Mouse (Mus musculus) heart, embryonic 16.5 days (tissue): Measurements from ENCODE around the gene Rnf185. TPM values are rescaled to one million over a fixed set of nuclear protein-coding genes. Genes with fewer than 3 reads are reported as not detected.
A peak's percentile ranks its signal among the peaks of the same experiment; 100 is the strongest.

Experiments used
- ATAC-seq: fragments of 200-750 bp; cut with Nextera tagmentation; replicated peaks from 2 replicates; pipeline ENCODE4 v1.8.0; 2017; ENCODE audit warnings: moderate number of reproducible peaks; ENCODE audit not compliant: insufficient read depth, low FRiP score; ENCODE audit errors: extremely low read depth
- H3K27ac ChIP-seq: fragments of 300-500 bp; sonication (generic); 2 replicates; pipeline ENCODE4 v1.5.1; 2014; ENCODE audit warnings: mild to moderate bottlenecking, low read length, control low read depth, moderate library complexity
- H3K27me3 ChIP-seq: fragments of 300-500 bp; sonication (generic); 2 replicates; pipeline ENCODE4 v1.6.1; 2014; ENCODE audit warnings: low read length, mixed read lengths; ENCODE audit not compliant: control insufficient read depth, insufficient read depth
- H3K36me3 ChIP-seq: fragments of 300-500 bp; sonication (generic); 2 replicates; pipeline ENCODE4 v1.6.1; 2014; ENCODE audit not compliant: control insufficient read depth, insufficient read depth
- H3K4me1 ChIP-seq: fragments of 300-500 bp; sonication (generic); 2 replicates; pipeline ENCODE4 v1.6.1; 2014; ENCODE audit warnings: low read length, mixed read lengths; ENCODE audit not compliant: control insufficient read depth, insufficient read depth
- H3K4me2 ChIP-seq: fragments of 300-500 bp; sonication (generic); 2 replicates; pipeline ENCODE4 v1.6.1; 2014; ENCODE audit warnings: low read depth, mild to moderate bottlenecking, control low read depth, low read length
- H3K4me3 ChIP-seq: fragments of 300-500 bp; sonication (generic); 2 replicates; pipeline ENCODE4 v1.5.1; 2014; ENCODE audit warnings: mild to moderate bottlenecking, control low read depth, low read length
- H3K9ac ChIP-seq: fragments of 300-500 bp; sonication (generic); 2 replicates; pipeline ENCODE4 v1.6.1; 2014; ENCODE audit warnings: low read length, control low read depth
- H3K9me3 ChIP-seq: fragments of 300-500 bp; sonication (generic); replicated peaks from 2 replicates; pipeline ENCODE4 v1.6.1; 2016; ENCODE audit warnings: low read length; ENCODE audit not compliant: control insufficient read depth
- WGBS: fragments of 180-500 bp; shearing (Covaris S2); extraction: QIAGEN DNeasy Blood & Tissue Kit; methylation state at CpG from one replicate; pipeline ENCODE4 v1.1.7; 2014; 5-methylcytosine and 5-hydroxymethylcytosine counted together
- polyA plus RNA-seq: library from polyadenylated mRNA; unstranded; fragments of >200 nt; fragmentation: Nextera tagmentation; extraction: Ambion mirVana; gene quantifications from 2 replicates; pipeline ENCODE4 v1.2.1, GENCODE M21; 2015

Gene Rnf185
- polyA plus RNA-seq, 1 experiment from 2014 or later = 30.6 TPM

DNA sequence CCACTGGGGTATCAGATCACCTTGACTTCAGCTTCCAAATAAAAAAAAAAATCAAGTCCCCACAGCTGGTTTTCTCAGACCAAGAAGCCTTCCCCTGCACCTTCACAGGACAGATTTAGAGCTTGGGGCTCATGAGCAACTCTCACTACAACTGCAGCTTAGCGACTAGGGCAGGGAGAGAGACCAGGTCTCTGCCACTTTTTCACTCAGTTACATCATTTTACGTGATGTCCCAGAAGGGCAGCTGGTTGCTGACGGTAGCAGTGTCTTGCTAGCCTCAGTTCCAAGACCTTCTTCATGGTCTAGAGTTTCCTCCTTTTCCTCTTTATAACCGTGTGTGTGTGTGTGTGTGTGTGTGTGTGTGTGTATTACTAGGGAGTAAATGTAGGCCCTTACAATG, 18.4 kb downstream of the Rnf185 start:
- no peak overlapping the region for H3K9ac ChIP-seq
- no peaks in the 10 kb centered on the region for H3K9me3 ChIP-seq
- no peak for ATAC-seq
- 70% methylated on average over 4 of the region's 4 CpGs for WGBS
- peaks cover 5% of the 10 kb centered on the region; the same call in 1 of the 2 replicates for H3K4me1 ChIP-seq
- no peaks in the 10 kb centered on the region for H3K27me3 ChIP-seq
- no peak overlapping the region for H3K4me3 ChIP-seq
- no peak overlapping the region for H3K27ac ChIP-seq
- 0 out of 2 replicates have a peak, but pooled peaks cover 2% of the 10 kb centered on the region for H3K36me3 ChIP-seq
- no peak overlapping the region for H3K4me2 ChIP-seq

GRCm38 (mm10) chr11:3431976-3432603, 20.1 kb downstream of the Rnf185 start:
- Histone ChIP-seq H3K27ac (no peak overlapping the region), H3K36me3 (0 out of 2 replicates have a peak, but pooled peaks cover 4% of the 10 kb centered on the region), H3K4me2 (no peak overlapping the region), H3K4me1 (peaks cover 5% of the 10 kb centered on the region), H3K9me3 (no peaks in the 10 kb centered on the region), H3K27me3 (no peaks in the 10 kb centered on the region), H3K9ac (no peak overlapping the region), H3K4me3 (no peak overlapping the region)
- WGBS = 80% methylated on average over 6 of the region's 6 CpGs
- ATAC-seq = no peak

GRCm38 (mm10) chr11:3431515-3431914, 20.6 kb downstream of the Rnf185 start:
- Histone ChIP-seq H3K36me3 (0 out of 2 replicates have a peak, but pooled peaks cover 4% of the 10 kb centered on the region), H3K27ac (no peak overlapping the region), H3K4me1 (peaks cover 5% of the 10 kb centered on the region), H3K9me3 (no peaks in the 10 kb centered on the region), H3K9ac (no peak overlapping the region), H3K4me2 (no peak overlapping the region), H3K4me3 (no peak overlapping the region), H3K27me3 (no peaks in the 10 kb centered on the region)
- no peak for ATAC-seq
- 88% methylated on average over 3 of the region's 3 CpGs for WGBS

GRCm38 (mm10) chr11:3428632-3429031, 23.5 kb downstream of the Rnf185 start:
- 84% methylated on average over 7 of the region's 7 CpGs for WGBS
- no peaks in the 10 kb centered on the region for H3K9me3 ChIP-seq
- H3K9ac ChIP-seq = no peak overlapping the region
- no peak overlapping the region for H3K27ac ChIP-seq
- H3K4me2 ChIP-seq = no peak overlapping the region
- no peaks in the 10 kb centered on the region for H3K27me3 ChIP-seq
- no peak for ATAC-seq
- H3K4me1 ChIP-seq = peaks cover 5% of the 10 kb centered on the region
- H3K4me3 ChIP-seq = no peak overlapping the region
- H3K36me3 ChIP-seq = peaks cover 24% of the 10 kb centered on the region

- peaks cover 2% of the 10 kb centered on the region; the same call in 1 of the 2 replicates for H3K9me3 ChIP-seq
- H3K4me1 ChIP-seq = peaks cover 5% of the 10 kb centered on the region
- 76% methylated on average over 3 of the region's 3 CpGs for WGBS
- H3K4me3 ChIP-seq = no peak overlapping the region
- peaks cover 28% of the 10 kb centered on the region for H3K36me3 ChIP-seq
- H3K4me2 ChIP-seq = no peak overlapping the region
- H3K9ac ChIP-seq = no peak overlapping the region
- H3K27ac ChIP-seq = no peak overlapping the region
- no peak for ATAC-seq
- H3K27me3 ChIP-seq = no peaks in the 10 kb centered on the region
Measured at GRCm38 (mm10) chr11:3427697-3428230, 24.4 kb downstream of the Rnf185 start.

- Histone ChIP-seq H3K9me3 (peaks cover 2% of the 10 kb centered on the region; the same call in 1 of the 2 replicates), H3K4me2 (no peak overlapping the region), H3K4me3 (no peak overlapping the region), H3K36me3 (peaks cover 46% of the 10 kb centered on the region), H3K27me3 (no peaks in the 10 kb centered on the region), H3K9ac (no peak overlapping the region), H3K4me1 (no peaks in the 10 kb centered on the region), H3K27ac (no peak overlapping the region)
- WGBS = 74% methylated on average over 4 of the region's 4 CpGs
- ATAC-seq = no peak
Measured at GRCm38 (mm10) chr11:3422242-3422641, 29.9 kb downstream of the Rnf185 start.

DNA sequence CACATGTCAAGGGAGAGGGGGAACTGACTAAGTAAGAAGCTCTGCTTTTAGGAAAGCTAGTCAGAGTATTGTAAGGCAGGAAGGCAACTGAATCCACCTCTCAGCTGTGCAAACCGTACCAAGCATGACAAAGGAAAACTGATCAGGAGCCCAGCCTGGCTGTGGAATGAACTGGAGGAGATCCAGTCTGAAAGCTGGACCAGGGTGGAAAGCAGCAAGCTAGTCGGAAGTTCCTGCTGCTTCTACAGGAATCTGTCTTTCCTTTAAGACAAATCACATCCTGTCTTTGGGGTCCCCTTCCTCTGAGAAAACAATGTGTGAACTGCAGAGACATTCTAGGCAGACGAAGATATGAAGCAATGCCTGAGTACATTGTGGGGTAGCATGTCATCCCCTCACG, 33.4 kb downstream of the Rnf185 start:
- Histone ChIP-seq H3K9me3 (peaks cover 2% of the 10 kb centered on the region; the same call in 1 of the 2 replicates), H3K4me2 (no peak overlapping the region), H3K4me3 (no peak overlapping the region), H3K36me3 (peaks cover 41% of the 10 kb centered on the region), H3K9ac (no peak overlapping the region), H3K4me1 (no peaks in the 10 kb centered on the region), H3K27ac (peak overlapping the region; percentile 78), H3K27me3 (no peaks in the 10 kb centered on the region)
- 55% methylated on average over 4 of the region's 4 CpGs for WGBS
- no peak for ATAC-seq

GRCm38 (mm10) chr11:3417795-3418194, 34.4 kb downstream of the Rnf185 start:
- no peak overlapping the region for H3K4me2 ChIP-seq
- WGBS = 71% methylated on average over 6 of the region's 6 CpGs
- no peak; the same call in 1 of the 2 replicates for ATAC-seq
- H3K27me3 ChIP-seq = no peaks in the 10 kb centered on the region
- H3K9ac ChIP-seq = no peak overlapping the region
- H3K4me1 ChIP-seq = no peaks in the 10 kb centered on the region
- no peaks in the 10 kb centered on the region for H3K9me3 ChIP-seq
- H3K36me3 ChIP-seq = peaks cover 35% of the 10 kb centered on the region
- 0 out of 2 replicates have a peak overlapping the region, but pooled peaks have one; percentile 23 for H3K27ac ChIP-seq
- no peak overlapping the region for H3K4me3 ChIP-seq

GRCm38 (mm10) chr11:3416399-3416798, 35.8 kb downstream of the Rnf185 start:
- WGBS = 91% methylated on average over 3 of the region's 3 CpGs
- Histone ChIP-seq H3K36me3 (peaks cover 35% of the 10 kb centered on the region), H3K4me2 (no peak overlapping the region), H3K9ac (no peak overlapping the region), H3K9me3 (no peaks in the 10 kb centered on the region), H3K4me3 (no peak overlapping the region), H3K27ac (no peak overlapping the region), H3K4me1 (no peaks in the 10 kb centered on the region), H3K27me3 (no peaks in the 10 kb centered on the region)
- ATAC-seq = no peak
